Mouse (Mus musculus) heart, adult 11 months (tissue): ENCODE results near the gene Tead1.

Experiments
- DNase-seq: peaks from one replicate; pipeline ENCODE4 v3.0.0; 2022

Tead1 gene

GRCm38 (mm10) chr7:112679171-112679512, at the start of gene Tead1:
Gene Tead1 (plus strand): TSS chr7:112679318.
- peak; percentile 99 for DNase-seq

GRCm38 (mm10) chr7:112634505-112635213, 44.5 kb upstream of the Tead1 start:
- no peak for DNase-seq

GRCm38 (mm10) chr7:112635936-112636335, 43.2 kb upstream of the Tead1 start:
- DNase-seq: no peak

- DNase-seq: peak; percentile 93
These were observed 35.1 kb upstream of the Tead1 start for GRCm38 (mm10) chr7:112643866-112644543.

- DNase-seq: peak; percentile 97
These were observed 34.4 kb upstream of the Tead1 start for GRCm38 (mm10) chr7:112644701-112645100.

GRCm38 (mm10) chr7:112645724-112646123, 33.4 kb upstream of the Tead1 start:
- no peak for DNase-seq

- no peak for DNase-seq
These were observed 31.7 kb upstream of the Tead1 start for GRCm38 (mm10) chr7:112647417-112647816.

- DNase-seq: peak; percentile 99
These were observed 22.9 kb upstream of the Tead1 start for GRCm38 (mm10) chr7:112656141-112656662.

GRCm38 (mm10) chr7:112658939-112659338, 20.2 kb upstream of the Tead1 start:
- DNase-seq: peak; percentile 58

- DNase-seq: peak; percentile 87
These were observed 19.3 kb upstream of the Tead1 start for GRCm38 (mm10) chr7:112659816-112660215.

- DNase-seq: peak; percentile 99
These were observed 18.8 kb upstream of the Tead1 start for GRCm38 (mm10) chr7:112660325-112660724.

- peak; percentile 85 for DNase-seq
These were observed 16.5 kb upstream of the Tead1 start for GRCm38 (mm10) chr7:112662398-112663313.

- DNase-seq: peak; percentile 97
These were observed 15.7 kb upstream of the Tead1 start for GRCm38 (mm10) chr7:112663314-112663966.

- peak; percentile 45 for DNase-seq
These were observed 9.1 kb upstream of the Tead1 start for GRCm38 (mm10) chr7:112669993-112670392.

GRCm38 (mm10) chr7:112678418-112679170, 524 bp upstream of the Tead1 start:
- DNase-seq: peak; percentile 96

- DNase-seq: peak; percentile 97
These were observed 561 bp downstream of the Tead1 start for GRCm38 (mm10) chr7:112679513-112680245.

GRCm38 (mm10) chr7:112680498-112681251, 1.6 kb downstream of the Tead1 start:
- peak; percentile 94 for DNase-seq

GRCm38 (mm10) chr7:112684626-112685561, 5.8 kb downstream of the Tead1 start:
- peak; percentile 94 for DNase-seq

- no peak for DNase-seq
These were observed 6.9 kb downstream of the Tead1 start for GRCm38 (mm10) chr7:112685993-112686392.
